Mouse (Mus musculus) lung, embryonic 16.5 days (tissue): ENCODE data around the gene Emilin3. TPM values are rescaled to one million over a fixed set of nuclear protein-coding genes. Genes with fewer than 3 reads are reported as not detected.

ENCODE experiments used
- ATAC-seq: fragments of 200-750 bp; cut with Nextera tagmentation; 2 replicates; pipeline ENCODE4 v1.8.0; 2017; ENCODE audit warnings: low read depth, mild to moderate bottlenecking, moderate library complexity
- H3K27ac ChIP-seq: fragments of 300-500 bp; sonication (generic); 2 replicates; pipeline ENCODE4 v1.5.1; 2014; ENCODE audit warnings: mild to moderate bottlenecking, control low read depth, low read length
- H3K27me3 ChIP-seq: fragments of 300-500 bp; sonication (generic); 2 replicates; pipeline ENCODE4 v1.6.1; 2014; ENCODE audit warnings: low read depth, low read length, mixed read lengths; ENCODE audit not compliant: control insufficient read depth, insufficient read depth
- H3K36me3 ChIP-seq: fragments of 300-500 bp; sonication (generic); 2 replicates; pipeline ENCODE4 v1.6.1; 2014; ENCODE audit warnings: low read length; ENCODE audit not compliant: control insufficient read depth, insufficient read depth
- H3K4me1 ChIP-seq: fragments of 300-500 bp; sonication (generic); replicated peaks from 2 replicates; pipeline ENCODE4 v1.6.1; 2014; ENCODE audit warnings: low read length, mixed read lengths; ENCODE audit not compliant: control insufficient read depth, insufficient read depth
- H3K4me2 ChIP-seq: fragments of 300-500 bp; sonication (generic); 2 replicates; pipeline ENCODE4 v1.6.1; 2014; ENCODE audit warnings: low read depth, low read length, control low read depth
- H3K4me3 ChIP-seq: fragments of 300-500 bp; sonication (generic); 2 replicates; pipeline ENCODE4 v1.5.1; 2014; ENCODE audit warnings: mild to moderate bottlenecking, low read length, control low read depth
- H3K9ac ChIP-seq: fragments of 300-500 bp; sonication (generic); 2 replicates; pipeline ENCODE4 v1.6.1; 2014; ENCODE audit warnings: low read length, control low read depth
- H3K9me3 ChIP-seq: fragments of 300-500 bp; sonication (generic); 2 replicates; pipeline ENCODE4 v1.6.1; 2016; ENCODE audit warnings: low read length; ENCODE audit not compliant: control insufficient read depth
- WGBS: fragments of 180-500 bp; shearing (Covaris S2); extraction: QIAGEN DNeasy Blood & Tissue Kit; methylation state at CpG from one replicate; pipeline ENCODE4 v1.1.7; 2014; 5-methylcytosine and 5-hydroxymethylcytosine counted together
- polyA plus RNA-seq: library from polyadenylated mRNA; unstranded; fragments of >200 nt; fragmentation: Nextera tagmentation; extraction: Ambion mirVana; gene quantifications from 2 replicates; pipeline ENCODE4 v1.2.1, GENCODE M21; 2015

Gene Emilin3
- polyA plus RNA-seq, 1 experiment from 2014 or later: 8.2 TPM

GRCm38 (mm10) chr2:160951595-160951994, 39.5 kb upstream of the Emilin3 start:
- no peak for ATAC-seq
- H3K4me2 ChIP-seq: no peak overlapping the region
- no peaks in the 10 kb centered on the region for H3K9me3 ChIP-seq
- H3K36me3 ChIP-seq: peaks cover 39% of the 10 kb centered on the region
- H3K27ac ChIP-seq: no peak overlapping the region
- H3K27me3 ChIP-seq: no peaks in the 10 kb centered on the region
- 81% methylated on average over 4 of the region's 4 CpGs for WGBS
- H3K4me1 ChIP-seq: no peaks in the 10 kb centered on the region
- no peak overlapping the region for H3K4me3 ChIP-seq
- H3K9ac ChIP-seq: no peak overlapping the region

DNA sequence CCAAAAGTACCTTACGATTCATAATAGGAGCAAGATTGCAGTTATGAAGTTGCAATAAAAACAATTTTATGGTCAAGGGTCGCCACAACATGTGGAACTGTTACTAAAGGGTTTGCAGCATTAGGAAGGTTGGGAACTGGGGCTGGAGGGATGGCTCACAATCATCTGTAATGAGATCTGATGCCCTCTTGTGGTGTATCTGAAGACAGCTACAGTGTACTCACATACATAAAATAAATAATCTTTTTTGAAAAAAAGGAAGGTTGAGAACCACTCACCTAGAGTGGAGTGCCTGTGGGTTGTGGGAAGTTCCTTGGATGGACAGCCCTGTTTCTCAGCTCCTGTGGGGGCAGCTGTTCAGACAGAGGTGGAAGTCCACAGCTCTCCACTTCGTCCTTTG, 30.3 kb upstream of the Emilin3 start:
- no peak overlapping the region for H3K9ac ChIP-seq
- WGBS: 62% methylated on average over 3 of the region's 3 CpGs
- no peak overlapping the region for H3K4me3 ChIP-seq
- no peak for ATAC-seq
- no peaks in the 10 kb centered on the region for H3K36me3 ChIP-seq
- peaks cover 8% of the 10 kb centered on the region for H3K4me1 ChIP-seq
- no peaks in the 10 kb centered on the region for H3K27me3 ChIP-seq
- no peaks in the 10 kb centered on the region for H3K9me3 ChIP-seq
- H3K27ac ChIP-seq: no peak overlapping the region
- no peak overlapping the region for H3K4me2 ChIP-seq

GRCm38 (mm10) chr2:160940930-160941709, 29.0 kb upstream of the Emilin3 start:
- H3K36me3 ChIP-seq: no peaks in the 10 kb centered on the region
- H3K4me3 ChIP-seq: no peak overlapping the region
- H3K4me1 ChIP-seq: peaks cover 8% of the 10 kb centered on the region
- no peak overlapping the region for H3K27ac ChIP-seq
- peak; percentile 46 for ATAC-seq
- H3K4me2 ChIP-seq: no peak overlapping the region
- no peaks in the 10 kb centered on the region for H3K9me3 ChIP-seq
- 43% methylated on average over 17 of the region's 17 CpGs for WGBS
- peak overlapping the region; percentile 11; the same call in 1 of the 2 replicates for H3K9ac ChIP-seq
- no peaks in the 10 kb centered on the region for H3K27me3 ChIP-seq

DNA sequence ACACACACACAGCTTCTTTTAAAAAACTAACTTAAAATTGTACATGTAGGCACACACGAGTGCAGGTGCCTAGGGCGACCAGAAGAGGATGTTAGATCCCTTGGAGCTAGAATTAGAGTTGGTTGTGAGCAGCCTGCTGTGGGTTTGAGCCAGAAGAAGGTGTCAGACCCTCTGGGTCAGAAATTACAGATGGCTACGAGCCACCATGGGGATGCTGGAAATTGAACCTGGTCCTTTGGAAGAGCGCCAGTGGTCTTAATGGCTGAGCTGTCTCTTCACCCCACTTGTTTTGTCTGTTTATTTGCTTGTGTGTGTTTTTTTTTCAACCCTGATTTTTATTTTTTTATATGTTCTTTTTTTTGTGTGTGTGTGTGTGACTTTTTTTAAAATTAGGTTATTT, 22.3 kb upstream of the Emilin3 start:
- Histone ChIP-seq H3K4me3 (no peak overlapping the region), H3K36me3 (no peaks in the 10 kb centered on the region), H3K27ac (no peak overlapping the region), H3K27me3 (no peaks in the 10 kb centered on the region), H3K9me3 (0 out of 2 replicates have a peak, but pooled peaks cover 3% of the 10 kb centered on the region), H3K9ac (no peak overlapping the region), H3K4me2 (no peak overlapping the region), H3K4me1 (no peaks in the 10 kb centered on the region)
- no peak for ATAC-seq
- 65% methylated on average over 4 of the region's 4 CpGs for WGBS

DNA sequence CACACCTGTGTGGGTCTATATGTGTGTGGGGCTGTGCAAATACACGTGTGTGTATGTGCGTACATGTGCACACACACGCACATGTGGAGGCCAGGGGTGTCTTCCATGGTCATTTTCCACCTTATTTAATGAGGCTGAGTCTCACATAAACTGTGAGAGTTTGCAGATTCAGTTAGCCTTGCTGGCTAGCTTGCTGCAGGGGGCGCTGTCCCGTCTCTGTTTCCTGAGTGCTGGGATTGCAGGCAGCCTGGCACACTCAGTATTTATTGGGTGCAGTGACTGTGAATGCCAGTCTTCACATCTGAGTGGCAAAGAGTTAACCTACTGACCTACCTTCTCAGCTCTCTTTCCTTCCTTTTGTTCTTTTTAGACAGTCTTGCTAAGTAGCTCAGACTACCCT, 21.8 kb upstream of the Emilin3 start:
- Histone ChIP-seq H3K27ac (no peak overlapping the region), H3K36me3 (no peaks in the 10 kb centered on the region), H3K4me2 (no peak overlapping the region), H3K4me3 (no peak overlapping the region), H3K9me3 (0 out of 2 replicates have a peak, but pooled peaks cover 3% of the 10 kb centered on the region), H3K9ac (no peak overlapping the region), H3K27me3 (no peaks in the 10 kb centered on the region), H3K4me1 (no peaks in the 10 kb centered on the region)
- WGBS: 63% methylated on average over 5 of the region's 5 CpGs
- no peak for ATAC-seq

- Histone ChIP-seq H3K27me3 (no peaks in the 10 kb centered on the region), H3K9me3 (0 out of 2 replicates have a peak, but pooled peaks cover 3% of the 10 kb centered on the region), H3K4me2 (no peak overlapping the region), H3K9ac (no peak overlapping the region), H3K36me3 (no peaks in the 10 kb centered on the region), H3K4me1 (no peaks in the 10 kb centered on the region), H3K27ac (no peak overlapping the region), H3K4me3 (no peak overlapping the region)
- ATAC-seq: no peak; the same call in 1 of the 2 replicates
- 37% methylated on average over 3 of the region's 3 CpGs for WGBS
These were observed 20.9 kb upstream of the Emilin3 start for GRCm38 (mm10) chr2:160932981-160933380.

GRCm38 (mm10) chr2:160932325-160932724, 20.2 kb upstream of the Emilin3 start:
- Histone ChIP-seq H3K4me2 (no peak overlapping the region), H3K27me3 (no peaks in the 10 kb centered on the region), H3K36me3 (no peaks in the 10 kb centered on the region), H3K4me3 (no peak overlapping the region), H3K27ac (no peak overlapping the region), H3K9me3 (0 out of 2 replicates have a peak, but pooled peaks cover 3% of the 10 kb centered on the region), H3K4me1 (no peaks in the 10 kb centered on the region), H3K9ac (no peak overlapping the region)
- no peak for ATAC-seq
- 48% methylated on average over 8 of the region's 8 CpGs for WGBS

DNA sequence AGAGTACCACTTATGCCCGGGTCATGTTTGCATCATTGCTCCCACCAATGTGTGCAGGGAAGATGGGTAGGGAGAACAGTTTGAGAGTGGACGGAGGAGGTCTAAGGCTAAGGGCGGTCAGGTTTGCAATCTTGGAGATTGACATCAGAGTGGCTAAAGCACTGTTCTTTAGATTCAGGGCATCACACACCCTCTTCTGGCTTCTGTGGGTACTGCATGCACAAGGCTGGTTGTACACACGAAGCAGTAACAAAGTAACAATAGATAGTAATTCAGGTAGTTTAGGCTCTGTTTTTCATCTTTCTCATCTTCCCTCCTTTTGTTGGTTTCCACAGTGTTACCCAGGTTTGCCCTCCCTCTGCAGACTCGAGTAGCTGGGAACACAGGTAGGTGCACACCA, 19.2 kb upstream of the Emilin3 start:
- no peak overlapping the region for H3K9ac ChIP-seq
- H3K36me3 ChIP-seq: no peaks in the 10 kb centered on the region
- no peak overlapping the region for H3K27ac ChIP-seq
- no peaks in the 10 kb centered on the region for H3K27me3 ChIP-seq
- WGBS: 92% methylated on average over 5 of the region's 5 CpGs
- H3K4me1 ChIP-seq: no peaks in the 10 kb centered on the region
- ATAC-seq: no peak
- 0 out of 2 replicates have a peak, but pooled peaks cover 3% of the 10 kb centered on the region for H3K9me3 ChIP-seq
- no peak overlapping the region for H3K4me2 ChIP-seq
- H3K4me3 ChIP-seq: no peak overlapping the region

GRCm38 (mm10) chr2:160925203-160925602, 13.1 kb upstream of the Emilin3 start:
- H3K4me2 ChIP-seq: no peak overlapping the region
- H3K27ac ChIP-seq: no peak overlapping the region
- ATAC-seq: 0 out of 2 replicates have a peak, but pooled peaks have one; percentile 24
- H3K27me3 ChIP-seq: no peaks in the 10 kb centered on the region
- peaks cover 3% of the 10 kb centered on the region; the same call in 1 of the 2 replicates for H3K9me3 ChIP-seq
- peaks cover 6% of the 10 kb centered on the region for H3K4me1 ChIP-seq
- H3K9ac ChIP-seq: no peak overlapping the region
- H3K36me3 ChIP-seq: no peaks in the 10 kb centered on the region
- 50% methylated on average over 9 of the region's 9 CpGs for WGBS
- H3K4me3 ChIP-seq: no peak overlapping the region
